Mouse (Mus musculus): ENCODE measurements around the gene Ryr2.

- TF ChIP-seq GATA1 (IDR thresholded peaks at IDR 0.05; ENCODE audit: borderline replicate concordance, low read length) = no peak
- no peak for TF ChIP-seq FLI1 (IDR thresholded peaks at IDR 0.05; ENCODE audit: low read length)
These were observed 482.2 kb downstream of the Ryr2 start for GRCm38 (mm10) chr13:11624513-11624912.

Data from megakaryocyte, embryonic 14.5 days (primary cell).